Mouse (Mus musculus): ENCODE data around the gene Fads1. TPM values are rescaled to one million over a fixed set of nuclear protein-coding genes. Genes with fewer than 3 reads are reported as not detected.

Gene Fads1
- polyA plus RNA-seq, 3 experiments from 2014 or later, result 5.4 to 6.0 (median 5.7) TPM

- no peak for ATAC-seq
These were observed 5.7 kb upstream of the Fads1 start for GRCm38 (mm10) chr19:10176941-10177372.

GRCm38 (mm10) chr19:10181225-10181624 is 1.5 kb upstream of the Fads1 start:
- no peak for ATAC-seq

GRCm38 (mm10) chr19:10182142-10182541 is 546 bp upstream of the Fads1 start:
- peak; percentile 14 for ATAC-seq

- peak; percentile 35 for ATAC-seq
These were observed 753 bp downstream of the Fads1 start for GRCm38 (mm10) chr19:10183299-10183983.

GRCm38 (mm10) chr19:10184096-10184495 is 1.4 kb downstream of the Fads1 start:
- ATAC-seq, result no peak

GRCm38 (mm10) chr19:10185876-10186275 is 3.2 kb downstream of the Fads1 start:
- no peak for ATAC-seq

- no peak for ATAC-seq
These were observed 3.9 kb downstream of the Fads1 start for GRCm38 (mm10) chr19:10186569-10186968.

GRCm38 (mm10) chr19:10188281-10188811 is 5.7 kb downstream of the Fads1 start:
- ATAC-seq, result no peak

GRCm38 (mm10) chr19:10189022-10189421 is 6.3 kb downstream of the Fads1 start:
- no peak for ATAC-seq

- ATAC-seq, result no peak
These were observed 7.3 kb downstream of the Fads1 start for GRCm38 (mm10) chr19:10189940-10190339.

- ATAC-seq, result no peak
These were observed 8.1 kb downstream of the Fads1 start for GRCm38 (mm10) chr19:10190796-10191195.

GRCm38 (mm10) chr19:10191326-10191725 is 8.6 kb downstream of the Fads1 start:
- ATAC-seq, result no peak

GRCm38 (mm10) chr19:10194337-10194736 is 11.6 kb downstream of the Fads1 start:
- no peak for ATAC-seq

GRCm38 (mm10) chr19:10195252-10195651 is 12.6 kb downstream of the Fads1 start:
- ATAC-seq, result no peak

- ATAC-seq, result no peak
These were observed 14.4 kb downstream of the Fads1 start for GRCm38 (mm10) chr19:10197130-10197529.

GRCm38 (mm10) chr19:10198286-10198685 is 15.6 kb downstream of the Fads1 start:
- no peak for ATAC-seq

GRCm38 (mm10) chr19:10198723-10199122 is 16.0 kb downstream of the Fads1 start:
- peak; percentile 45 for ATAC-seq

GRCm38 (mm10) chr19:10203146-10203847 is 20.6 kb downstream of the Fads1 start:
- ATAC-seq, result no peak

GRCm38 (mm10) chr19:10203848-10204615 is 21.3 kb downstream of the Fads1 start, which contains the start of the genes Tmem258 and Fen1:
Tmem258 (plus strand) TSS chr19:10204014.
Fen1 (minus strand) TSS chr19:10204169.
- ATAC-seq, result peak; percentile 83

- peak; percentile 52 for ATAC-seq
These were observed 21.9 kb downstream of the Fads1 start for GRCm38 (mm10) chr19:10204616-10205001.

- no peak for ATAC-seq
These were observed 22.4 kb downstream of the Fads1 start for GRCm38 (mm10) chr19:10205051-10205450.

- no peak for ATAC-seq
These were observed 26.2 kb downstream of the Fads1 start for GRCm38 (mm10) chr19:10208851-10209250.

GRCm38 (mm10) chr19:10210885-10211284 is 28.2 kb downstream of the Fads1 start:
- ATAC-seq, result no peak

All from inflammation-experienced regulatory T-cells, adult 6 months (primary cell).